Mouse (Mus musculus): ENCODE data around the gene Ppp4r2. TPM values are rescaled to one million over a fixed set of nuclear protein-coding genes. Genes with fewer than 3 reads are reported as not detected.

Gene Ppp4r2
- polyA plus RNA-seq, 1 experiment from 2014 or later = 8.7 TPM

- TF ChIP-seq CTCF (IDR thresholded peaks at IDR 0.05; ENCODE audit: low read depth) (no peak), EP300 (optimal IDR thresholded peaks at IDR 0.05) (no peak)
- 83% methylated on average over 6 of the region's 6 CpGs for WGBS
- H3K9ac ChIP-seq (ENCODE audit: low read length) = no peak overlapping the region
These were observed 55.9 kb downstream of the Ppp4r2 start for GRCm38 (mm10) chr6:100889340-100889739.

GRCm38 (mm10) chr6:100892489-100892888, 59.1 kb downstream of the Ppp4r2 start:
- H3K4me3 ChIP-seq (ENCODE audit: low read depth, low read length) = no peak overlapping the region
- no peaks in the 10 kb centered on the region for H3K9me3 ChIP-seq (ENCODE audit: control insufficient read depth, low read length)
- H3K27ac ChIP-seq (replicated peaks) = no peak overlapping the region
- DNase-seq (ENCODE audit: low spot score) (no peak), ATAC-seq (ENCODE audit: low FRiP score, low TSS enrichment) (no peak)
- no peak overlapping the region for H3K4me2 ChIP-seq (replicated peaks; ENCODE audit: low read depth)
- H3K27me3 ChIP-seq (ENCODE audit: control insufficient read depth, insufficient read depth, low read length) = no peaks in the 10 kb centered on the region
- no peaks in the 10 kb centered on the region for H3K4me1 ChIP-seq (replicated peaks; ENCODE audit: control insufficient read depth, insufficient read depth)
- H3K9ac ChIP-seq (ENCODE audit: low read length) = no peak overlapping the region
- H3K36me3 ChIP-seq (ENCODE audit: control insufficient read depth, insufficient read depth, low read length) = no peaks in the 10 kb centered on the region
- WGBS = 56% methylated on average over 4 of the region's 4 CpGs
- TF ChIP-seq CTCF (IDR thresholded peaks at IDR 0.05; ENCODE audit: low read depth) = no peak
- no peak for TF ChIP-seq EP300 (optimal IDR thresholded peaks at IDR 0.05)

More at GRCm38 (mm10) chr6:100889340-100889739, 55.9 kb downstream of the Ppp4r2 start:
- ATAC-seq (ENCODE audit: low FRiP score, low TSS enrichment) (no peak), DNase-seq (ENCODE audit: low spot score) (no peak)
- H3K4me3 ChIP-seq (ENCODE audit: low read depth, low read length) = no peak overlapping the region
- H3K36me3 ChIP-seq (ENCODE audit: control insufficient read depth, insufficient read depth, low read length) = no peaks in the 10 kb centered on the region
- no peaks in the 10 kb centered on the region for H3K9me3 ChIP-seq (ENCODE audit: control insufficient read depth, low read length)
- H3K4me2 ChIP-seq (replicated peaks; ENCODE audit: low read depth) = no peak overlapping the region
- no peaks in the 10 kb centered on the region for H3K4me1 ChIP-seq (replicated peaks; ENCODE audit: control insufficient read depth, insufficient read depth)
- no peak overlapping the region for H3K27ac ChIP-seq (replicated peaks)
- no peaks in the 10 kb centered on the region for H3K27me3 ChIP-seq (ENCODE audit: control insufficient read depth, insufficient read depth, low read length)

DNA sequence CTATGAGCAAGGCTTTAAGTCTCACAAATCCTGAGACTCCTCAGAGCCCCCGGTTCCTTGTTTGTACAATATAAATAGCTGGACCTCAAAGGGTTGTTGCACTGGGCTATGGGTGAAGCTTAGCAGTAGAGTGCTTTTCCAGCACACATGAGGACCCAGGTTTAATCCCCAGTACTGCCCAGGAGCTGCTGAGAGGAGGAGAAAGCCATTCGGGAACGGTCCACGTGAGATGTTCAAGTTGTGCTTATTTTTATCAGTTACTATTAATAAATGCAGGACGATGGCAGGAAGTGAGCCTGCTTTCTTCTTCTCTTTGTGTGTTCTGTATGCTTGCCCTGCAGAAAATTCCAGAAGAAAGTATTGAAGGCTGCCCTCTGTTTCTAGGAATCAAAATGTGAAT, 59.7 kb downstream of the Ppp4r2 start:
- 42% methylated on average over 5 of the region's 5 CpGs for WGBS
- H3K4me2 ChIP-seq (replicated peaks; ENCODE audit: low read depth) = no peak overlapping the region
- ATAC-seq (ENCODE audit: low FRiP score, low TSS enrichment) (no peak), DNase-seq (ENCODE audit: low spot score) (no peak)
- H3K27me3 ChIP-seq (ENCODE audit: control insufficient read depth, insufficient read depth, low read length) = no peaks in the 10 kb centered on the region
- H3K4me1 ChIP-seq (replicated peaks; ENCODE audit: control insufficient read depth, insufficient read depth) = no peaks in the 10 kb centered on the region
- no peak overlapping the region for H3K9ac ChIP-seq (ENCODE audit: low read length)
- no peaks in the 10 kb centered on the region for H3K9me3 ChIP-seq (ENCODE audit: control insufficient read depth, low read length)
- no peak overlapping the region for H3K27ac ChIP-seq (replicated peaks)
- no peak for TF ChIP-seq CTCF (IDR thresholded peaks at IDR 0.05; ENCODE audit: low read depth)
- no peak overlapping the region for H3K4me3 ChIP-seq (ENCODE audit: low read depth, low read length)
- no peaks in the 10 kb centered on the region for H3K36me3 ChIP-seq (ENCODE audit: control insufficient read depth, insufficient read depth, low read length)

GRCm38 (mm10) chr6:100895183-100895582, 61.8 kb downstream of the Ppp4r2 start:
- Histone ChIP-seq H3K9me3 (ENCODE audit: control insufficient read depth, low read length) (no peaks in the 10 kb centered on the region), H3K9ac (ENCODE audit: low read length) (no peak overlapping the region), H3K4me1 (replicated peaks; ENCODE audit: control insufficient read depth, insufficient read depth) (no peaks in the 10 kb centered on the region), H3K36me3 (ENCODE audit: control insufficient read depth, insufficient read depth, low read length) (no peaks in the 10 kb centered on the region), H3K27me3 (ENCODE audit: control insufficient read depth, insufficient read depth, low read length) (no peaks in the 10 kb centered on the region), H3K4me2 (replicated peaks; ENCODE audit: low read depth) (no peak overlapping the region), H3K4me3 (ENCODE audit: low read depth, low read length) (no peak overlapping the region), H3K27ac (replicated peaks) (no peak overlapping the region)
- no peak for DNase-seq (ENCODE audit: low spot score)
- ATAC-seq (ENCODE audit: low FRiP score, low TSS enrichment) = no peak
- TF ChIP-seq EP300 (optimal IDR thresholded peaks at IDR 0.05) (no peak), CTCF (IDR thresholded peaks at IDR 0.05; ENCODE audit: low read depth) (no peak)
- WGBS = 73% methylated on average over 8 of the region's 8 CpGs

DNA sequence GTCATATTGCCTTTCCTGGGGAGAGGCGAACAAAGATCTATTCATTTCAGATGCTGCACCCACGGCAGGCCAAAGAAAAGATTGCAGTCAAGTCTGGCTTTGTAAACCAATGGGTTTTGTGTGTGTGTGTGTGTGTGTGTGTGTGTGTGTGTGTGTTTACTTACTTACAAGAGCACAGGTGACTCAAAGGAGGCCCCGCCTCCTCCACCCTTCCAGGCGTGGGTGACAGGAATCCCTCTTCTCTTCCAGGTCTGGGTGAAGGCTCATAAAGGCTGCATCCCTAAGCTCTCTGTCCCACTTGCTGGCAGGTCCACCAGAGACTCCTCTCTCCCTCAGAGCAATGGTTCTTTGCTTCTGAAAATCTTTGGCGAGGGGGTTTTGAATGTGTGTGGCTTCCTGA, 63.5 kb downstream of the Ppp4r2 start:
- Histone ChIP-seq H3K36me3 (ENCODE audit: control insufficient read depth, insufficient read depth, low read length) (no peaks in the 10 kb centered on the region), H3K9me3 (ENCODE audit: control insufficient read depth, low read length) (no peaks in the 10 kb centered on the region), H3K4me2 (replicated peaks; ENCODE audit: low read depth) (no peak overlapping the region), H3K4me3 (ENCODE audit: low read depth, low read length) (no peak overlapping the region), H3K27me3 (ENCODE audit: control insufficient read depth, insufficient read depth, low read length) (no peaks in the 10 kb centered on the region), H3K4me1 (replicated peaks; ENCODE audit: control insufficient read depth, insufficient read depth) (no peaks in the 10 kb centered on the region), H3K9ac (ENCODE audit: low read length) (no peak overlapping the region), H3K27ac (replicated peaks) (no peak overlapping the region)
- DNase-seq (ENCODE audit: low spot score) (peak; percentile 61), ATAC-seq (ENCODE audit: low FRiP score, low TSS enrichment) (peak; percentile 76)
- 62% methylated on average over 5 of the region's 5 CpGs for WGBS
- no peak for TF ChIP-seq EP300 (optimal IDR thresholded peaks at IDR 0.05)
- no peak for TF ChIP-seq CTCF (IDR thresholded peaks at IDR 0.05; ENCODE audit: low read depth)

GRCm38 (mm10) chr6:100904463-100904862, 71.0 kb downstream of the Ppp4r2 start:
- Histone ChIP-seq H3K36me3 (ENCODE audit: control insufficient read depth, insufficient read depth, low read length) (no peaks in the 10 kb centered on the region), H3K4me2 (replicated peaks; ENCODE audit: low read depth) (no peak overlapping the region), H3K27ac (replicated peaks) (no peak overlapping the region), H3K9ac (ENCODE audit: low read length) (no peak overlapping the region), H3K9me3 (ENCODE audit: control insufficient read depth, low read length) (no peaks in the 10 kb centered on the region), H3K27me3 (ENCODE audit: control insufficient read depth, insufficient read depth, low read length) (no peaks in the 10 kb centered on the region), H3K4me3 (ENCODE audit: low read depth, low read length) (no peak overlapping the region), H3K4me1 (replicated peaks; ENCODE audit: control insufficient read depth, insufficient read depth) (no peaks in the 10 kb centered on the region)
- TF ChIP-seq CTCF (IDR thresholded peaks at IDR 0.05; ENCODE audit: low read depth) = no peak
- TF ChIP-seq EP300 (optimal IDR thresholded peaks at IDR 0.05) = no peak
- DNase-seq (ENCODE audit: low spot score) (no peak), ATAC-seq (ENCODE audit: low FRiP score, low TSS enrichment) (no peak)
- WGBS = 73% methylated on average over 5 of the region's 5 CpGs
